Mouse (Mus musculus) ES-Bruce4 (cell line): ENCODE measurements at regions not wholly inside any gene's neighbourhood (a gene's known extent, or its start where the extent isn't known, plus 50 kb on each side); places are given as distances from the start of the nearest gene placed in this dataset.

Experiments
- H3K27ac ChIP-seq: 2 replicates; pipeline ENCODE4 v1.5.1; 2012; ENCODE audit warnings: low read length, inconsistent platforms; ENCODE audit not compliant: insufficient read depth
- H3K27me3 ChIP-seq: 2 replicates; pipeline ENCODE4 v1.6.1; 2012; ENCODE audit warnings: mild to moderate bottlenecking, low read length, inconsistent platforms; ENCODE audit not compliant: control insufficient read depth, poor library complexity, insufficient read depth, severe bottlenecking
- H3K36me3 ChIP-seq: 2 replicates; pipeline ENCODE4 v1.6.1; 2012; ENCODE audit warnings: inconsistent platforms, mild to moderate bottlenecking, low read length, moderate library complexity; ENCODE audit not compliant: control insufficient read depth, poor library complexity, insufficient read depth, severe bottlenecking
- H3K4me1 ChIP-seq: one replicate; pipeline ENCODE4 v1.8.1; 2011; ENCODE audit warnings: low read length; ENCODE audit not compliant: control insufficient read depth, insufficient read depth
- H3K4me3 ChIP-seq: 2 replicates; pipeline ENCODE4 v1.5.1; 2011; ENCODE audit warnings: low read depth, mild to moderate bottlenecking, low read length
- H3K9ac ChIP-seq: 2 replicates; pipeline ENCODE4 v1.6.1; 2012; ENCODE audit warnings: low read depth, mild to moderate bottlenecking, inconsistent platforms; ENCODE audit not compliant: poor library complexity, severe bottlenecking
- H3K9me3 ChIP-seq: replicated peaks from 2 replicates; pipeline ENCODE4 v1.6.1; 2012; ENCODE audit warnings: mild to moderate bottlenecking, low read length, inconsistent platforms; ENCODE audit not compliant: control insufficient read depth, poor library complexity, insufficient read depth, severe bottlenecking
- CTCF ChIP-seq: IDR thresholded peaks from one replicate; pipeline ENCODE4 v1.8.1; 2011; ENCODE audit warnings: low read depth, low read length
- EP300 ChIP-seq: IDR thresholded peaks from 2 replicates; pipeline ENCODE4 v1.6.1; 2011; ENCODE audit warnings: low read depth, low read length; ENCODE audit not compliant: insufficient read depth
- POLR2A ChIP-seq: IDR thresholded peaks from one replicate; pipeline ENCODE4 v1.8.1; 2011; ENCODE audit warnings: low read length; ENCODE audit not compliant: insufficient read depth

- no peaks in the 10 kb centered on the region for H3K36me3 ChIP-seq
- H3K4me1 ChIP-seq, result no peaks in the 10 kb centered on the region
- TF ChIP-seq EP300 (no peak), CTCF (no peak), POLR2A (no peak)
- no peaks in the 10 kb centered on the region for H3K9me3 ChIP-seq
- H3K27ac ChIP-seq, result no peak overlapping the region
- no peak overlapping the region for H3K9ac ChIP-seq
- no peak overlapping the region for H3K4me3 ChIP-seq
- no peaks in the 10 kb centered on the region for H3K27me3 ChIP-seq
Measured at GRCm38 (mm10) chr8:116243493-116243892, 261.3 kb upstream of the Dynlrb2 start.

GRCm38 (mm10) chr8:116242972-116243371, 261.8 kb upstream of the Dynlrb2 start:
- no peak overlapping the region for H3K9ac ChIP-seq
- no peak overlapping the region for H3K4me3 ChIP-seq
- H3K4me1 ChIP-seq, result no peaks in the 10 kb centered on the region
- H3K36me3 ChIP-seq, result no peaks in the 10 kb centered on the region
- no peaks in the 10 kb centered on the region for H3K9me3 ChIP-seq
- H3K27me3 ChIP-seq, result no peaks in the 10 kb centered on the region
- no peak for TF ChIP-seq EP300
- TF ChIP-seq POLR2A, result no peak
- TF ChIP-seq CTCF, result no peak
- H3K27ac ChIP-seq, result no peak overlapping the region

GRCm38 (mm10) chr8:116241987-116242242, 262.9 kb upstream of the Dynlrb2 start:
- TF ChIP-seq POLR2A (no peak), EP300 (no peak), CTCF (no peak)
- Histone ChIP-seq H3K36me3 (no peaks in the 10 kb centered on the region), H3K9me3 (no peaks in the 10 kb centered on the region), H3K9ac (no peak overlapping the region), H3K4me3 (no peak overlapping the region), H3K27me3 (no peaks in the 10 kb centered on the region), H3K4me1 (no peaks in the 10 kb centered on the region), H3K27ac (no peak overlapping the region)

- H3K36me3 ChIP-seq, result no peaks in the 10 kb centered on the region
- H3K9me3 ChIP-seq, result no peaks in the 10 kb centered on the region
- TF ChIP-seq POLR2A (no peak), CTCF (no peak), EP300 (no peak)
- H3K27ac ChIP-seq, result no peak overlapping the region
- no peaks in the 10 kb centered on the region for H3K27me3 ChIP-seq
- H3K4me1 ChIP-seq, result no peaks in the 10 kb centered on the region
- H3K9ac ChIP-seq, result no peak overlapping the region
- H3K4me3 ChIP-seq, result no peak overlapping the region
Measured at GRCm38 (mm10) chr8:116241146-116241986, 263.4 kb upstream of the Dynlrb2 start.

GRCm38 (mm10) chr8:116238670-116239069, 266.1 kb upstream of the Dynlrb2 start:
- H3K9ac ChIP-seq, result no peak overlapping the region
- H3K9me3 ChIP-seq, result no peaks in the 10 kb centered on the region
- H3K27ac ChIP-seq, result no peak overlapping the region
- no peak overlapping the region for H3K4me3 ChIP-seq
- TF ChIP-seq CTCF, result no peak
- no peak for TF ChIP-seq POLR2A
- TF ChIP-seq EP300, result no peak
- no peaks in the 10 kb centered on the region for H3K27me3 ChIP-seq
- H3K36me3 ChIP-seq, result no peaks in the 10 kb centered on the region
- no peaks in the 10 kb centered on the region for H3K4me1 ChIP-seq

- H3K4me1 ChIP-seq, result no peaks in the 10 kb centered on the region
- H3K9ac ChIP-seq, result no peak overlapping the region
- no peaks in the 10 kb centered on the region for H3K27me3 ChIP-seq
- H3K9me3 ChIP-seq, result no peaks in the 10 kb centered on the region
- H3K4me3 ChIP-seq, result no peak overlapping the region
- no peak overlapping the region for H3K27ac ChIP-seq
- no peaks in the 10 kb centered on the region for H3K36me3 ChIP-seq
- no peak for TF ChIP-seq CTCF
- TF ChIP-seq POLR2A, result no peak
- no peak for TF ChIP-seq EP300
Measured at GRCm38 (mm10) chr8:116237561-116238100, 267.1 kb upstream of the Dynlrb2 start.
